Mouse (Mus musculus) ovary, adult 18-20 months (tissue): ENCODE measurements around the gene AU021092.

ENCODE experiments used
- DNase-seq: peaks from one replicate; pipeline ENCODE4 v3.0.0; 2022; ENCODE audit warnings: low spot score, mixed read lengths

The AU021092 gene

GRCm38 (mm10) chr16:5212150-5212549 is 9.9 kb downstream of the AU021092 start:
- DNase-seq, result no peak

DNA sequence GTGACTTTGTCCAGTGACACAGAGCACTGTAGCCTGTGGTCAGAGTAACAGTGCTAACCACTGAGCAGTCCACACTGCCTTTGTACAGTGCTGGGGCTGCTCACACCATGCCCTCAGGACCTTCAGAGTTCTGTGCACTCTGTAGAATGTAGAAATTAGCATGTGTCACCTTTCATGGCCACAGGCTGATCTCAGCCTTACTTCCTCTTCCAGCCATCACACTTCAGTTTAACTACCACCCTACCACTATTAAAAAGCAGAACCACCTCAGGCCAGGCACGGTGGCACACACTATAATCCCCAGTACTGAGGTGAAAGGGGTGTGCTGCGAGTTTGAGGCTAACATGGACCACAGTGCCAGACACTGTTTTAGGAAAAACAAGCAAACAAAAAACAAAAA is 11.7 kb downstream of the AU021092 start:
- no peak for DNase-seq

DNA sequence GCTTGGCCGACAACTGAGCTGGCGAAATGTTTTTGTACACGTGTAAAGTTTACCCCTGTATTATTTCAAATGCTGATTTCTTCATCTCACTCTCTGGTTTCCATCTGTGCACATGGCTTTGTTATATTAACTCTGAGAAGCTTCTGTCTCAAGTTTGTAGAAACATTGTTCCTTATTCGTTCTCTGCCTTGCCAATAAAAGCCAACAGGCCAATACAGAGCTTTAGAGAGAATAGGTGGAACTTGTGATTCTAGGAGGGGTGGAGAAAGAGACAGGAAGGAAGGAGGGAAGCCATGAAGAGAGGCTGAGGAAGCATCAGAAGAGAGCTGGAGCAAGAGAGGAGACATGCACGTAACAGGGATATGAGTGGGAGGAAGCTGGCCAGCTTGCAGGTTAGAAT is 16.0 kb downstream of the AU021092 start:
- DNase-seq, result no peak

DNA sequence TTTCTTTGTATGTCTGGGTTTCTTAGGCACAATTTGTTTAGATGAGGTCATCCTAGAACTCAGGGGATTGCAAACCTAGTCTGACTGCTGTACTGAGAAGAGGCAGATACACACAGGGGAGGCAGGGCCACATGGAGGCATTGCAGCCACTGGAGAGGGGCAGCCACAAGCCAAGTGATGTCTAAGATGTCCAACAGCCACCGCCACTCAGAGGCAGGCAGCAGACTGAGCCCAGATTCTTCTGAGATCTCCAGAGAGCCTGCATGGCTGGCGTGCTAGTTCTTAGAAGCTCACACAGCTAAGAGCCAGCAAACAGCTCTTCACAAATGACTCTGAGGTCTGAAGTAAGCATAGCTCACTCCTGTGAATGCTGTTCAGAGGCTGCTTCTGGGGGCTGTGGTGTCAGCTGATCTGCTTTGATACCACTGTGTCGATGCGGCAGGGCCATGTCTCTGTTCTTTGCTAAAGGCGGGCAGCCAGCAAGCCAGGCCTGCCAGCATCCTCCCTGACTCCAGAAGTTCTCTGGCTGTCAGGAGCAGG is 16.6 kb downstream of the AU021092 start:
- DNase-seq, result no peak

GRCm38 (mm10) chr16:5203668-5204433 is 18.2 kb downstream of the AU021092 start, which contains the start of gene Nagpa:
Gene Nagpa (minus strand): TSS chr16:5204012.
- DNase-seq, result peak; percentile 68

DNA sequence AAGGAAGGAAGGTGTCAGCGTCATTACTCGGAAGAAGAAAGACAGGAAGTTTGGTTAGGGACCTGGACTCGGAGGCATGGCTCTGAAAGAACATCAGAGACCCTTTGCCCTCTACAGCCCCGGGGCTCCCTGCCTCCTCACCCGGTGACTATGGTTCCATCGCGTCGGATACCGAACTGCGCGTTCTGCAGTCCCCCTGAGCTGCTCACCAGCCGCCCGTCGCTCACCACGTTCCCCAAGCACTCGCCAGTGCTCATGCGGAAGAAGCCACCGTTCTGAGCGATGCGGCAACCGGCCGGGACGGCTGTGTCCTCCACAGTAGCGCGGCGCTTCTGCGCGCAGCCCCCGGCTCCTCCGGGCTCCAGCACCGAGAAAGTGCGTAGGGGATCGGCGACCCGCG is 18.9 kb downstream of the AU021092 start:
- DNase-seq, result no peak

GRCm38 (mm10) chr16:5202681-5203080 is 19.4 kb downstream of the AU021092 start:
- DNase-seq, result no peak

- no peak for DNase-seq
Measured at GRCm38 (mm10) chr16:5195080-5195479, 27.0 kb downstream of the AU021092 start.

- DNase-seq, result no peak
Measured at GRCm38 (mm10) chr16:5186234-5186633, 35.9 kb downstream of the AU021092 start.

- DNase-seq, result no peak
Measured at GRCm38 (mm10) chr16:5185691-5186090, 36.4 kb downstream of the AU021092 start.

- no peak for DNase-seq
Measured at GRCm38 (mm10) chr16:5184956-5185355, 37.1 kb downstream of the AU021092 start.

GRCm38 (mm10) chr16:5184101-5184500 is 38.0 kb downstream of the AU021092 start:
- no peak for DNase-seq

DNA sequence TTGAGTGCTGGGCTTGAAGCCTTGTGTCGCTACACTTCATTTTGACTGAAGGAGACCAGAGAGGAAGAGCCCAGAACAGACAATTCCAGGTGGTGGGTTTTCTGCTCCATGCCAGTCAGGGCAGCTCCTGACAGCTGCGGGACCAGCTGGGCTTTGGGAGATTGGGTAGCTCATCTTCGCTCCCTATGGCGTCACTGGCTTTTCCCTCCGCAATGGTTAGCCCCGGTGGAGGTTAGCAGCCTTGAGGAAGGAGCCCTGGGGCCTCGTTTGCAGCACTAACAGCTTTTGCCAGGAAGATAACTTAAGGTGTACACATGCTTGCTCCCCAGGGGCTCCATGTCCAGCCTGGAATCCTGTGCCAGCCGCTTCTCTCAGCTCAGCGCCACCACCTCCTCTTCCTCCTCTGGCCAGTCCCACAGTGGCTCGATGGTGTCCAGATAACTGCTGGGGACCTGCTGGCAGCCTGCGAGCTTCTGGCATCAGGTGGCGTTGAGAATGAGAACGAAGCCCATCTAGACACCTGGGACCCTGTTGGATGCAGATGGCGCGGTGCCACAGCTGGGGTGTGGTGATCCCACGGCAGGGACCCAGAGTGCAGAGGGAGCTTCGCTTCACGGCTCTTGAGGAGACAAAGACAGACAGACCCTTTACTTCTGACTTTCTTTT is 38.7 kb downstream of the AU021092 start:
- DNase-seq, result no peak

DNA sequence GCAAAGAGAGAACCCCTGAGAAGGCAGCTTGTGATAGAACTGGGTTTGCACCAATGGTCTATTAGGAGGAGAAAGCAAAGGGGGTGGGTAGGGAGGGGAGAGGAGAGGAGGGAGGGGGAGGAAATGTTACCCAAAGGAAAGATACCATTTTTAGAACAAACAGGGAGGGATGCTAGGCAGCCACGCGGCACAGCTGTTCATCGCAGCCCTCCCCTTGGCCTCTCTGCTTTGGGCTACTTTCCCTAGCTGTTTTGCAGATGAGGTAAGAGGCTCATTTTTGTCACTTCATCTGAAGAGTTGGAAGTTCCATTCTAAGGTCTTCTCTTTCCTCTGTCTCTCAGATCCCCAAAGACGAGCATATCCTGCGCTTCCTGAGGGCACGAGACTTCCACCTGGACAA is 49.5 kb downstream of the AU021092 start:
- DNase-seq, result no peak

GRCm38 (mm10) chr16:5168829-5169228 is 53.3 kb downstream of the AU021092 start:
- no peak for DNase-seq

DNA sequence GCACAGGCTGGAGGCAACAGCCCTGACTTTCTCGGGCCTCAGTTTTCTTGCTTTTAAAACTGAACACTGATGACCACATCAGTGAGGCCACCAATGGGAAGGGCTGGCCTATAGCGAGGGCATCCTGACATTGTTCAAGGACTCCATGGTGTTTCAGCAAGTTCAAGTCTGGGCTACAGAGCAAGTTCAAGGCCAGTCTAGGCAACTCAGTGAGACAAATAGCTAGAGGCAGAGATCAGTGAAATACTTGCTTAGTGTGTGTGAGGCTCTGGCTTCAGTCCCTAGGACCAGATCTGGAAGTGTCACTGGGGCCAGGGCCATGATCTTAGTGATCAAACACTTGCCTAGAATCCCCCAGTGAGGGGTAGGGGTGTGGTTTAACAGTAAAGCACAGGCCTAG is 54.1 kb downstream of the AU021092 start:
- DNase-seq, result no peak

- no peak for DNase-seq
Measured at GRCm38 (mm10) chr16:5164327-5164726, 57.8 kb downstream of the AU021092 start.
